Mouse (Mus musculus): ENCODE measurements at regions not wholly inside any gene's neighbourhood (a gene's known extent, or its start where the extent isn't known, plus 50 kb on each side); places are given as distances from the start of the nearest gene placed in this dataset.
A peak's percentile ranks its signal among the peaks of the same experiment; 100 is the strongest.

DNA sequence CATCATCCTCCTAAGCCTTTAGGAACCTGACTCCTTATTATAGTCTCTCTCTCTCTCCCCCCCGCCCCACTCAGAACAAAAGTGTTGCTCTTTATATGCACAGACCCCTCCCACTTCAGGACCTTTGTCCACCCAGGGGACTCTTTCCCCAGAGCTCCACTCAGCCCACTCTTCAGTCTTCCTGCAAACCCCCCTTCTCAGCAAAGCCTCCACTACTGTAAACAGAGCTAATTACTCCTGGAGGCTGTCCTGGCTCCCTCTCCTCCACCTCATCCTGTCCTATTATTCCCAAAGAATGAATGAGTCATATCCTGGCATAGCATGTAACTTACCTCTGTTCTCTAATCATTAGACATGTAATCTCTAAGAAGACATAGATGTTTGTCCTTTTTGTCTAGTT lies 82.8 kb upstream of the Galnt15 start:
- no peak for DNase-seq

DNA sequence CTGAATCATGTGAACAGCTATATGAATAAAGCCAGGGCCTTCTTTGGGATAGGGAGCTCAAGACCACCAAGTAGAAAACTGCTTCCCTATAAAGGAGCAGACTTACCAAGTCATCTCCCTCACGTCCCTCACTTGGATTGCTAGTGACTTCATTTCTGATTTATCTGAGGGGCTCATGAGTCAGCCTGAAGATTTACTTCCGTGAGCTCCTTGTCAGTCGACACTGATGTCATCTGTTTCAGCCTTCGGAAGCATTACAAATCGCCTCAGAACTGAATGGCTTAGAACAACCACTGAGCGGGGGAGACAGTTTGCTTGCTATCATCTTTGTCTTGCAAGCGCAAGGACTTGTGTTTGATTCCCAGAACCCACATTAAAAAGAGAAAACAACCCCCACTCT lies 81.5 kb upstream of the Galnt15 start:
- peak; percentile 29 for DNase-seq

DNA sequence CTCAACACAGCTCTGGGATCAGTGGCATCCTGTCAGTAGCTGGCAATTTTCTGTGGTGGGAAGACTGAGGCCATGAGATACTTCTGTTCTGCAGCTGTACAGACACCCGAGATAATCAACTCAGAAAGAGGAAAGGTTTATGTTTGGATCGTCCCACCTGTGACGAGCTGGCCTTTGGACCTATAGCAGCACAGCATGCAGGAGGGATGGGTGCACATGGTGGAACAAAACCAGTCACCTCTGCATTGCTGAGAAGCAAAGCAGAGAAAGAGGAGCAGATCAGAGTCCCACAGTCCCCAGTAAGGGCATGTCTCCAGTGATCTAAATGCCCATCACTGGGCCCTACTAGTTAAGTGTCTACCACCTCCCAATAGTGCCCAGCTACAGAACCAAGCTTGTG lies 76.9 kb upstream of the Galnt15 start:
- no peak for DNase-seq

DNA sequence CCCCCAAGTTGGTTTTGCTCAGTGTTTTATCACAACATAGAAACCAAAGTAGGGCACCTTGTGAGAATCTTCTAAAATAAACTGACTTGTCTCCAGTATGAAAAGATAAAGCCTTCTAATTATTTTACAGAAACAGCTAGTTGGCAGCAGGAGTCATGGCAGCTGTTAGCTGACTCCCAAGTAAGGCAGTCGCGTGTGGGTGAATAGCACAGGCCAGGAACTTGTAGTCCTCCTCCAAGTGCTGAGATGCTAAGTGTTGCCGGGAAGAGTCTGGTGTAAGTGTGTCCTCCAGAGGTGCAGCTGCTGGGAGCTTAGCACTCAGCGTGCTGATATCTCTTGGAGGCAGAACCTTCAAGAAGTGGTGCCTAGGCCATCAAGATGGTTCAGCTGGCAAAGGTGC lies 75.0 kb upstream of the Galnt15 start:
- no peak for DNase-seq

DNA sequence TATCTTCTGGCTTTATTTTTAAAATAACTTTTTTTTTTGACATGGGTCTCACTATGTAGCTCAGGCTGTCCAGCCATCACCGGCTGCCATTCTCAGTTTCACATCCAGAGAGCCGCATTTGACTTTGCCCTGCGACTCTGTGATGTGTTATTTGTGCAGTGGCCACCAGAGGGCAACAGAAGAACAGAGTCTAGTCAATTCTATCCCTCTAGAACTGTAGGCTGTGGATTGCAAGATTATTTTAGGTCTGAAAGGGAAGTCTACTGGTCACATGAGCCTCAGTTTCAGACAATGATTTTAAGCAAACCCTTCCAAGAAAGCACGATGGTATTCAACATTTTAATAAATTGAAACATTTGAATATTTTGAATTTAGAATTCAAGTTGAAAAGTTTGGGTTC lies 73.8 kb upstream of the Galnt15 start:
- peak; percentile 82 for DNase-seq

DNA sequence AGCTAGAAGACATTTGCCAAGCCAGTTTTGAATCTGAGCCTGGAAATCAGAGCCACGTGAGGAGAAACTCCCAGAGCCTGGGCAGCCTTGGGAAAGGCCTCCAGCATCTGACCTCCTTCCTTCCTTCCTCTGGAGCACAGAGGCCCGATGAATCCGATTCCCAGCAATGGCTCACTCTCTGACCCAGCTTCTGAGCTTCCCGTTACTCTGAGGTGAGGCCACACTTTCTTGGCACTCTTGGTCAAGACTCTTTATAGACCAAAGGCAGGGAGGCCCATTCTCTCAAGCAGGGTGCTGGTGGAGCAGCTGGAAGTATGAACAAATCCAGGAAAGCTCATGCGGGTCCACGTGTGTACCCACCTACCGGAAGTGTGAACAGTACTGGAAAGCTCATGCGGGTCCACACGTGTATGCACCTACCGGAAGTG lies 71.6 kb upstream of the Galnt15 start:
- DNase-seq = no peak

DNA sequence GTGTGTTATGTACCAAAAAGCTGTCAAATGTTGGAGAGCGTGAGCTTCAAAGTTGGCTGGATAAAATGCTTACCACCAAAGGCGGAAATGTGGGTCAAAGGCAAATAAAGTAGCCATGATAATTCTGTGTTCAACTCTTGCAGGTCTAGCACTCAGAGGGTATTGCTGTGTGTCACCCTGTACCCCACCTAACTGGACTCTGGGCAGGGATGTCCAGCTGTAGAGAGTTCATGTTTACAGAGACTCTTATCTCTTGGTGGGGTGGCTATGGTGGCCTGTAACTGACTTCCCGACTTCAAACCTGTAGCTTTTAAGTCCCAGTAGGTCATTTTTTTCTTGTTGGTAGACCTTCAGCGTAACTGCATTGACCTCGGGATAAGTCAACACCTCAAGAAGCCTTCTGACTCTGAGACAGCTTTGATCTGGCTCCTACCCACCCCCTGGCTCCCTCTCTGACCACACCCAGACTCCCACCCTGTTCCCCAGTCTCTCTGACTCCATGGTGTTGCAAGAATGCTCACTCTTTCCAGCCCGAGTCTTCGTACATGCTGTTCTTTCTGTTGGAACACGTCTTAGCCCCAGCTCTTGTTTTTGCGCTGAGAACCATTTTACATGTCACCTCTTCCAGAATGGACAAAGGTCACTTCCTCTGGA lies 68.5 kb upstream of the Galnt15 start:
- no peak for DNase-seq

DNA sequence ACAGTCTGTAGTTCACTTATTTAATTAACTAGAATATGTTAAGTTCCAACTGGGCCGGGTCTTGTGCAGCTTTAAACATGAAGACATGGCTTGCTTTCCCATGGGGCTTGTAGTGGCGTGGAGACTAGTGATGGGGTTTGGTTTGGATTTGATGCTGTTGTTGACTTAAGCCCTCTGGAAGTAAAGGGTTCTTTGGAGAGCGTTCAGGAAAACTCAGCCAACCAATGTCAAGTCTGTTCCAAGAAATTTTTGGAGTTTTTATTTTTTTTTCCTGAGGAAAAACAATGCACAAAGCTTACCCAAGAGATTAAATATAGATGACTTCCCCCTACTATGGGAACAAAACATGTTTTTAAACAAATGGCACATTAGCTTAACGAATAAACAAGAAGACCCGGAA lies 67.3 kb upstream of the Galnt15 start:
- DNase-seq = no peak

DNA sequence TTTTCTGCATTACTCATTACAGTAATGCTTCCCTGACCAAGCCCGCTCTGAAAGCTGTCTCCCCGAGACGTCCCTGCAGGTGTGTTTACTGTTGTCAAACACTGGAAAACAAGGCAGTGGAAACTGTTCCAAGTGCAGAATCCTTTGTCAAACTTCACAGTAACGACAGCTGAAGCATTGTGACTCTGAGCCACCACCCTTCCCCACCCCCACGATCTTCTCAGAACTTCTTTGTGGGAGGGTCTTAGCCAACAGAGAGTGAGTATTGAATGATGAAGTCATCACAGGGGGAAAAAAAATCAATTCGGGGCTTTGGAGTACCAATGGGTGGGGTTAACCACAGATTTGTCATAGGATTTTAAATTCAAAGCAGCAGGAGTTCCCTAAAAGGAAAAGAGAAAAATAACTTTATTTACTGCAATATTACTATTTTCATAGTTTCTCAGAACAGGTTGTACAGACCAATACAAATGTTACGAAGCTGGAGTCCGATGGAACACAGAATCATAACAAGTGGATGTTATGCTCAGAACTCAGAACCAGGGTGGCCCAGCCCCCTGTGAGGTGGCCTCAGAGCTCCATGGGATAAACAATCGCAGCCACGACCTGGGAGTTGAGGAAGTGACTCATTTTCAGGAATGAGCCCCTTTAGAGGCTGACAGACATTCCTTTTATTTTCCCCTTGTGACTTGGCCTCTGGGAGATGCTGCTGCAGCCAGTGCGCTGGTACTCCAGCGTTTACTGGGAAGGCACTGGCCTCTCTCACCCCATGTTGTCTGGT lies 65.5 kb upstream of the Galnt15 start:
- DNase-seq = no peak

DNA sequence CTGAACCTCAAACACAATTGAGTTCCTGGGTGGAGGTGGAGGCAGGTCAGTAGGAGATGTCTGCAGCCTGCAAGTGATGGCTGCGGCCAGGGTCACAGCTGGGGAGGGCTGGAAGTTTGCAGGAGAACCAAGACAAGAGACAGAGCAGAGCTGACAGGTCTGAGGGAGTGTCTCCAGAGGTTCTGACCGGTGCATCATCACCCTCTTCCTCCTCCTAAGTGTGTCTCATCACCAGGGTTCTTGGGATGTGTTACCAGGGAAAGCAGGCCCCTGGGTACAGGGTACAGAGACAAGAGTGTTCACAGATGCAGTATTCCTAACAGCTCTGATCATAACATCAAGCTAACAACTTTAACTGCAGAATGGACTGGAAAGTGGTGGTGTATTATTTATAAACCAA lies 64.7 kb upstream of the Galnt15 start:
- no peak for DNase-seq

DNA sequence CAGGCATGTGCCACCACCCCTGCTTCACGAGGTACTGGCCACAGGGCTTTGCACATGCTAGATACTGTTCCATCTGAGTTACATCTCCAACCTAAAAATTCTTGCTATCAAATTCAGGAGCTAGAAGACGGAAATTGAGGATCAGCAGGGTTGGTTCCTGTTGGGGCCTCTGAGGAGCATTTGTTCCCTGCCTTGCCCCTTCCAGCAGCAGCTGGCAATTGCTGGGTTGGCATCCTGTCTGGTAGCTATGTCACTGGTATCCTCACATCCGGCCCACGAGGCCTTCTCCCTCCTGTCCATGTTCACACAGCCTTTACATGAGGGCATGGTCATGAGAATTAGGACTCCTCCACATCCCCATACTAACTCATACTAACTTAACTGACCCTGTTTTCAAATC lies 64.0 kb upstream of the Galnt15 start:
- DNase-seq = no peak

DNA sequence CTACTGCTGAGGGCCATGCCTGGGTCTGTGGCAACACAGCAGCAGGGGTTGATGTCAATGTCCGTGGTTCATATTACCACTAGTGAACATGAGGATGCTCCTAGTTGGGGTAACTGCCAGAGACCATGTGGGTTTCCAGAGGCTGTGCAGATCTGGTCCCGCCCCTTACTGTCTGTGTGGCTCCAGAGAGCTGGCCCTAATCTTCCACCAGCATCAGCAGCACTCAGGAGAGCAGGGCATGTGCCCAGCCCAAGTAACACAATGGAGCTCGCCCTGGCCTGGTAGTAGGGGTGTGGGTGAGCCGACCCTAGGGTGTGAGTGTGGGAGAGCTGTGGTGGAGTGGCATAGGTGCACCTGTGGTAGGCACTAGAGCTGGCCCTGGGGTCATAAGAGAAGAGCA lies 59.3 kb upstream of the Galnt15 start:
- no peak for DNase-seq

DNA sequence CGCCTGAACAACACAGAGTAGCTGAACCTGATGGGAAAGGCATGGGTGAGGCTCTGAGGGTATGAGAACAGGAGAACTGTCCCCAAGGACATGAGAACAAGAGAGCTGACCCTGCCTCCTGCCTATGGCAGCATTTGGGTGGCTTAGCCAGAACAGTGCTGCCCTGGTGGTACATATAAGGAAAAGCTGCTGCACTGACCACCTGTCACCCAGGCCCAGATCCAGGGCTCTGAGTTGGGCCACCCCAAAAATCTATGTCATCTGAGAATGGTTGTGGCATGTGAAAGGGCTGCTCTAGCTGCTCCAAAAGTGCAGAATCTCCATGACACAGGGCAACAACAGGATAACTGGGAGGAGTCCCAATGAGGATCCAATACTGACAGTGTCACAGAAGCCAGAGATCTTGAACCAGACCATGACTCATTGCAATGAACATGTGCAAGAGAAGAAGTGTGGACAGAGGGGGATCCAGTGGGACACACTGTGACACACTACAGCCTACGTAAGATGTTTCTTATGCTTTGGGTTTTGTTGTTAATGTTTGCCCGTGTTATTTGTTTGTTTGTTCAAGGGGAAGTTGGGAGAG lies 58.5 kb upstream of the Galnt15 start:
- no peak for DNase-seq

DNA sequence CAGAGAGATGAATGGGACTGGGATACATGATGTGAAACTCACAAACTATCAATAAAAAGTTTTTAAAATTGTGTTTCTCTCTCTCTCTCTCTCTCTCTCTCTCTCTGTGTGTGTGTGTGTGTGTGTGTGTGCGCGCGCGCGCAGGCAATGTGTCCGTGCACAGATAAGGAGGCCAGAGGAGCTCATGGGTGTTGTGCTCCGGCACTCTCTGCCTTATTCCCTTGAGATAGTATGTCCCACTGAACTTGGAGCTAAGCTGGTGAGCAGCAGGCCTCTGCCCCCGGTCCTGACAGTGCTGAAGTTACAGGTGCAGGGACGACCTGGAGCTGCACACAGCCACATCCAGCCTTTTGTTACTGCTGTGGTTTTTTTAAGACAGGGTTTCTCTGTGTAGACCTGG lies 57.9 kb upstream of the Galnt15 start:
- no peak for DNase-seq

DNA sequence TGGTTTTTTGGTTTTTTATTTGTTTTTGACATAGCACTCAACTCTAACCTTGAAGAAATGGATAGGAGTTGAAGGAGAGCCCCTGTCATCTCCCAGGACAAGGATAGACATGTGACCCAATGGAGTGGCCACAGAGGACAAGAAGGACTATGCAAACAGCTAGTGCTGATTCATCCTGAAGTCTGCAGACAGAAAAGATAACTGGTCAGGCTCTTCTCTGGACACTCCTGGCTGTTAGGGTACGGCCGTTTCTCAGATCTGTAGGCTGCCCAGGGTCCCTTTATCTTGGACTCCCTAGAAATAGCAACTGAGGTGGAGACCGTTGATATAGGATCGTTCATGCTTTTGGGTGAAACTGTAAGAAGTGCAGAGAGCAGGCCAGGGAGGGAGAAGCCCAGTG lies 55.1 kb upstream of the Galnt15 start:
- no peak for DNase-seq

DNA sequence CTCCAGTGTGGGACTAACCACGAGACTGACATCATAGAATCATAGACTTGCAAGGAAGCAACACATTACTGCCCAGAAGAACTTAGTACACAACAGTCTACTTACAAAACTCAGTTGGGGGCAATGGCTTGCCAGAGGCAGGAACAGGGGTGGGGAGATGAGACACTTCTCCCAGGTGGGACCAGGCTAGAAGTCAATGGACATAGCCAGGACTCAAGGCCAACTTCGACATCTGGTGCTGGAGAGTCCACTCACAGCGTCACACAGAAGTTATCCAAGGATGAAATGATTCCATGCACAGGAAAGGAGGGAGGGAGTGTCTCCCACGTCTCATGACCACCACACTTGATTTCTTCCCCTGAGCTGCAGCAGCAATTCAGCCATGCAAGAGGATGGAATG lies 50.6 kb upstream of the Galnt15 start:
- no peak for DNase-seq

DNA sequence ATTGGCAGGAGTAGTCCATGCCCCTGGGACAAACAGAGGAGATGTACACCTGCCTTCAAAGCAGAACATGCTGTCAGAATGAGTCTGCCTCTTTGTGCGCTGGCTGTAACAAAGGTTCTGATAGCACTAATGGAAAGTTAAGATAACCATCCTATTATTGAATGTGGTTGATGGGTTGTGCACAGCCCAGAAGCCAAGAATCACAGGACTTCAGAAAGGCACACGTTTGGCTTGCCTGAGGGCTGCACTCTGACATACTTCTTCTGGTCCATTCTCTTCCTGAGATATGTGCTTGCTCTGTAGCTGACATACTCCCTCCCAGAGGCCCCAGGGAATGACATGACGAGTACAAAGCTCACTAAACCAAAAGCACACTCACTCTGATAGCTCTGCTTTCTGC lies 50.1 kb upstream of the Galnt15 start:
- DNase-seq = no peak

Measured in embryo, embryonic 11 days (tissue).